Mouse (Mus musculus) liver, embryonic 16.5 days (tissue): ENCODE measurements at regions not wholly inside any gene's neighbourhood (a gene's known extent, or its start where the extent isn't known, plus 50 kb on each side); places are given as distances from the start of the nearest gene placed in this dataset.
A peak's percentile ranks its signal among the peaks of the same experiment; 100 is the strongest.
"Not testable (repeated sequence)": the region's sequence is repeated elsewhere in the genome, so short reads cannot be mapped to it uniquely, and the experiment has no call there.

Experiments used
- ATAC-seq: fragments of 200-750 bp; cut with Nextera tagmentation; 2 replicates; pipeline ENCODE4 v1.8.0; 2017; ENCODE audit warnings: low read depth, mild to moderate bottlenecking, moderate number of reproducible peaks, moderate library complexity
- H3K27ac ChIP-seq: fragments of 300-500 bp; sonication (generic); 2 replicates; pipeline ENCODE4 v1.5.1; 2014; ENCODE audit warnings: mild to moderate bottlenecking, low read length
- H3K27me3 ChIP-seq: fragments of 300-500 bp; sonication (generic); 2 replicates; pipeline ENCODE4 v1.6.1; 2014; ENCODE audit warnings: low read depth, low read length, mixed read lengths; ENCODE audit not compliant: control insufficient read depth, insufficient read depth
- H3K36me3 ChIP-seq: fragments of 300-500 bp; sonication (generic); 2 replicates; pipeline ENCODE4 v1.6.1; 2014; ENCODE audit warnings: mild to moderate bottlenecking; ENCODE audit not compliant: control insufficient read depth, insufficient read depth
- H3K4me1 ChIP-seq: fragments of 300-500 bp; sonication (generic); 2 replicates; pipeline ENCODE4 v1.6.1; 2014; ENCODE audit warnings: low read depth, low read length, mixed read lengths; ENCODE audit not compliant: control insufficient read depth
- H3K4me2 ChIP-seq: fragments of 300-500 bp; sonication (generic); 2 replicates; pipeline ENCODE4 v1.6.1; 2014; ENCODE audit warnings: low read depth, low read length, mixed read lengths
- H3K4me3 ChIP-seq: fragments of 300-500 bp; sonication (generic); 2 replicates; pipeline ENCODE4 v1.5.1; 2014; ENCODE audit warnings: low read depth, mild to moderate bottlenecking, low read length
- H3K9ac ChIP-seq: fragments of 300-500 bp; sonication (generic); 2 replicates; pipeline ENCODE4 v1.6.1; 2014; ENCODE audit warnings: low read depth, low read length
- H3K9me3 ChIP-seq: fragments of 300-500 bp; sonication (generic); replicated peaks from 2 replicates; pipeline ENCODE4 v1.6.1; 2016; ENCODE audit warnings: low read length; ENCODE audit not compliant: control insufficient read depth
- WGBS: fragments of 180-500 bp; shearing (Covaris S2); extraction: QIAGEN DNeasy Blood & Tissue Kit; methylation state at CpG from one replicate; pipeline ENCODE4 v1.1.7; 2014; ENCODE audit not compliant: insufficient replicate concordance; 5-methylcytosine and 5-hydroxymethylcytosine counted together

DNA sequence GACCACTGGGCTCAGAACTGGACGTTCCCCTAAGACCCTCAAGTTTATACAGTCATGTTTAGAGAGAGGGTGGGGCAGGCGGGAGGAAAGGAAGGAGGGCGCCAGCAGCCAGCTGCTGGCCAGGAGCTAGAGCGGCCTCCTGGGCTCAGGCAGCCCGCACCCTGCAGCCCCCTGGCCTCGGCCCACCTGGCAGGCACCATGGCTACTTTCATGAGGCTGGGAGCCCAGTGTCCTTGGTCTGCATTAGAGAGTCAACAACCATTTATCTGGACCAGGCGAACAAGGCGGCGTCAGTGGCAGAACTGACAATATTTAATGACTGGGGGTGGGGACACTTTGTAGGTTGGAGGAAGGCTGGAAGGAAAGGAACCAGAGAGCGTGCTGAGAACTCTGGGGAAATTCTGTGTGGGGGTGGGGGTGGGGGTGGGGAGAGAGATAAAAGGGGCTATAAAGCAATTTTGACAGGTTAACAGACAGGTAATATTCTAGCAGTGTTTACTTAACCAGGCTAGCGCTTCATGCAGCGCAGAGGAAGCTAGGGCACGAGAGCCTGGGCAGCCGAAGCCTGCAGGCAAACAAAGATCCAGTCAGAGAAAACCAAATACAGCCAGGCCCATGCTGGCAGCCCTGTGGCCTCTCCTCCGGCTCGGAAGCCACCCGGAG lies 365.6 kb downstream of the Sox9 start:
- Histone ChIP-seq H3K9me3 (no peaks in the 10 kb centered on the region), H3K4me3 (no peak overlapping the region), H3K4me1 (no peaks in the 10 kb centered on the region), H3K9ac (no peak overlapping the region), H3K4me2 (no peak overlapping the region), H3K27ac (no peak overlapping the region), H3K36me3 (no peaks in the 10 kb centered on the region), H3K27me3 (no peaks in the 10 kb centered on the region)
- WGBS = 62% methylated on average over 17 of the region's 17 CpGs
- no peak for ATAC-seq

GRCm38 (mm10) chr11:113148198-113148537 lies 366.1 kb downstream of the Sox9 start:
- no peaks in the 10 kb centered on the region for H3K4me1 ChIP-seq
- H3K9me3 ChIP-seq = no peaks in the 10 kb centered on the region
- no peak for ATAC-seq
- no peak overlapping the region for H3K9ac ChIP-seq
- no peak overlapping the region for H3K4me3 ChIP-seq
- no peaks in the 10 kb centered on the region for H3K27me3 ChIP-seq
- H3K36me3 ChIP-seq = no peaks in the 10 kb centered on the region
- H3K27ac ChIP-seq = no peak overlapping the region
- H3K4me2 ChIP-seq = no peak overlapping the region
- whole genome bisulfite sequencing = 67% methylated on average over 9 of the region's 9 CpGs

DNA sequence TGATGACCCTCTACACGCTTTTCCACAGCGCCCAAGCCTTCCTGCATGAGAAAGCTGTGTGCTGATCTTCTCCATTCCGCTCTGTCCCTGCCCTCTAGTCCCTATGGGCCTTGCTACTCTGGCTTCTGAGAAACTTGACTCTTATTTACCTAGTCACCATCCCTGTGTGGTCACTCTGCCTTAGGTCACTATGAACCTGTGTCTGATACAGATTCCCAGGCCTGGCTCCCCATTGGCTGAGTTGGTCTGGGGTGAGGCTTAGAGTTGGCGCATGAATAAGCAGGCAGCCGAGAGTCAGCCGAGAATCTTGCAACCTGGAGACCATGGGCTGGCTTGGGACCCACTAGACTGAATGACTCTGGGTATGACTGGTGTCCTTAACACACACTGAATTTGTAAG lies 373.5 kb downstream of the Sox9 start:
- Histone ChIP-seq H3K27ac (no peak overlapping the region), H3K9me3 (no peaks in the 10 kb centered on the region), H3K27me3 (no peaks in the 10 kb centered on the region), H3K4me1 (no peaks in the 10 kb centered on the region), H3K4me2 (no peak overlapping the region), H3K4me3 (no peak overlapping the region), H3K9ac (no peak overlapping the region), H3K36me3 (no peaks in the 10 kb centered on the region)
- no peak for ATAC-seq
- 81% methylated on average over 6 of the region's 6 CpGs for WGBS

DNA sequence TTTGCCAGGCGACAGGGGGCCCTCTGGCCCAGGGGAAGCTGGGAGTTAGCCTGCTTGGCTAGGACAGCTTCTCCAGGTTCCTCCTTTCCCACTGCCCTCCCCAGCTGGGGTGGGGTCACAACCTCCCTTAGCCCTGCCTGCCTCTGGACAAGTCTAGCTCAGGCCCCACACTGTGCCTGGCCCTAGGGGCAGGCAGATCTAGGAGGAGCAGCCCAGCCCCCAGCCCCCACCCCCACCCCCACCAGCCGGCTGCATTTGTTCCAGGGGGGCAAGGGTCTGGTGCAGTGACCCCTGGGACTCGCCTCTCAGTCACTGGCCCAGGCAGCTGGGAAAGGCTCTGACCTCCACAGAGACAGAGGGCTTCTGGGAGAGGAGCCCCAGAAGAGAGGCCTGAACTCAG lies 381.9 kb downstream of the Sox9 start:
- WGBS = 32% methylated on average over 3 of the region's 3 CpGs
- no peak overlapping the region for H3K9ac ChIP-seq
- no peaks in the 10 kb centered on the region for H3K36me3 ChIP-seq
- H3K4me1 ChIP-seq = no peaks in the 10 kb centered on the region; the same call in none of the 2 replicates
- no peak overlapping the region for H3K4me3 ChIP-seq
- H3K27me3 ChIP-seq = no peaks in the 10 kb centered on the region; the same call in 1 of the 2 replicates
- H3K9me3 ChIP-seq = no peaks in the 10 kb centered on the region
- ATAC-seq = no peak
- H3K4me2 ChIP-seq = no peak overlapping the region
- no peak overlapping the region for H3K27ac ChIP-seq

GRCm38 (mm10) chr11:113164510-113164909 lies 382.5 kb downstream of the Sox9 start:
- H3K9ac ChIP-seq = no peak overlapping the region
- H3K4me3 ChIP-seq = no peak overlapping the region
- 31% methylated on average over 10 of the region's 10 CpGs for WGBS
- no peaks in the 10 kb centered on the region; the same call in 1 of the 2 replicates for H3K27me3 ChIP-seq
- H3K4me2 ChIP-seq = no peak overlapping the region
- H3K9me3 ChIP-seq = no peaks in the 10 kb centered on the region
- no peak overlapping the region for H3K27ac ChIP-seq
- no peak for ATAC-seq
- no peaks in the 10 kb centered on the region; the same call in none of the 2 replicates for H3K4me1 ChIP-seq
- H3K36me3 ChIP-seq = no peaks in the 10 kb centered on the region

- no peak overlapping the region for H3K9ac ChIP-seq
- H3K4me2 ChIP-seq = peak overlapping the region; percentile 49
- H3K4me1 ChIP-seq = no peaks in the 10 kb centered on the region; the same call in none of the 2 replicates
- H3K4me3 ChIP-seq = peak overlapping the region; percentile 18; the same call in 1 of the 2 replicates
- H3K27me3 ChIP-seq = no peaks in the 10 kb centered on the region; the same call in 1 of the 2 replicates
- H3K36me3 ChIP-seq = no peaks in the 10 kb centered on the region
- no peak overlapping the region for H3K27ac ChIP-seq
- no peaks in the 10 kb centered on the region for H3K9me3 ChIP-seq
- peak; percentile 52 for ATAC-seq
- 14% methylated on average over 23 of the region's 23 CpGs for WGBS
Measured at GRCm38 (mm10) chr11:113165069-113165795, 383.2 kb downstream of the Sox9 start.

DNA sequence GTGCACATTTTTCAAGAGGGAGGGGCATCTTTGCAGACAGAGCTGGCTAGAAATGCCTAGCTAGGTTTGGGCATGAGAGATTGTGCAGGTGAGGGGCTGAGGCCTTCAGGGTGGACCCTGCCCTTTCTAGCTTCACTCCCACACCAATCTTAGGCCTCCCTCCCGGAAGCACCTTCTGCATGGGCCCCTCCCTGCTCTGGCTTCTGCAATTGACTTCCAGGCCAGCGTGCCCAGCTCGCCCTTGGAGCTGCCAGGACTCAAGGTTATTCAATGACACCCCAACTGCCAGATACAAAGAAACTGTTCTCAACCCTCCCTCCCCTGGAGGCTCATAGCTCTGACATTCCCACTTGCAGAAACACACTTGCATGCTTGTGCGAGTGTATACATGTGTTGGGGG lies 384.5 kb downstream of the Sox9 start:
- ATAC-seq = no peak
- no peak overlapping the region for H3K4me3 ChIP-seq
- H3K27me3 ChIP-seq = no peaks in the 10 kb centered on the region; the same call in 1 of the 2 replicates
- no peak overlapping the region for H3K4me2 ChIP-seq
- no peak overlapping the region for H3K27ac ChIP-seq
- no peak overlapping the region for H3K9ac ChIP-seq
- H3K36me3 ChIP-seq = no peaks in the 10 kb centered on the region
- H3K4me1 ChIP-seq = no peaks in the 10 kb centered on the region; the same call in none of the 2 replicates
- WGBS = 53% methylated on average over 4 of the region's 4 CpGs
- no peaks in the 10 kb centered on the region for H3K9me3 ChIP-seq

DNA sequence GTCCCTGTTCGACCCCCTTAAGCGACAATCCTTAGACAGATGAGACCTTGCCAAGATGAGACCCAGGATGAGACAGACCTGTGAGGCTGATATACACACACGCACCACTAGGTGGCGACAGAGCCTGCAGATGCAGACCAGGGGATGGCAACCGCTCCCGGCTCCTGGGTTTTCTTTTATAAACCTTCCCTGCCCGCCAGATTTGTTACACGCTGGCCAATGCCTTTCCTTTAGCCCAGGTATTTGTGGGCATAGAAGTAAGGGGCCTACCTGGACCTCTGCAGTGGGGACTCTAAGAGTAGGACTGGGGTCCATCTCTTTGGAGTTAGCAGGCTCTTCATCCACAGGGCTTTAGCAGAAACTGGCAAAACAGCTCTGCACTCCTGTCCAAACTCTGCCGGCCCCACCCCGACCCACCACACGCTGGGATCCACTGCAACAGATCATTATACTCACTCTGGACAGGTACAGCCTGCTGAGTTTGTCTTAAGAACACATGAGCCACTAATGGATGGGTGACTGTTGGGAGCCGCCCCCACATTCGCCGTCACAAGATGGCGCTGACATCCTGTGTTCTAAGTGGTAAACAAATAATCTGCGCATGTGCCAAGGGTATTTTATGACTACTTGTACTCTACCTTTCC lies 390.6 kb downstream of the Sox9 start:
- H3K27me3 ChIP-seq = no peaks in the 10 kb centered on the region

DNA sequence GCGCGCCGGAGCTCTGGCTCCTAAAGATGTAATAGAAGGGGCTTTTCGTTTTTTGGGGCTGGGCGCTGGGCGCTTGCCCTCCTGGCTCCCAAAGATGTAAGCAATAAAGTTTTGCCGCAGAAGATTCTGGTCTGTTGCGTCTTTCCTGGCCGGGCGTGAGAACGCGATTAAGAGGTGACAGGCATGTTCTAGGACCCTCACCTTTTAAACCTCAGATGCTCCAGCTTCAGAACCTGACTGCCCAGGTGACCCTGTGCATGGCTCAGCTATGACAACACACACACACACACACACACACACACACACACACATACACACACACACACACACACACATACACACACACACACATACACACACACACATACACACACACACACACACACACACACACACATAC lies 391.3 kb downstream of the Sox9 start:
- peaks cover 11% of the 10 kb centered on the region for H3K4me1 ChIP-seq
- not testable (repeated sequence) for H3K36me3 ChIP-seq, H3K9ac ChIP-seq, H3K27me3 ChIP-seq, ATAC-seq, H3K9me3 ChIP-seq
- 32% methylated on average over 12 of the region's 12 CpGs for WGBS
- H3K4me3 ChIP-seq = peak overlapping the region; percentile 46
- H3K4me2 ChIP-seq = peak overlapping the region; percentile 49
- peak overlapping the region; percentile 59 for H3K27ac ChIP-seq

More for the DNA sequence above, 390.6 kb downstream of the Sox9 start:
- 19% methylated on average over 15 of the region's 16 CpGs for WGBS
- no peaks in the 10 kb centered on the region for H3K9me3 ChIP-seq
- H3K27ac ChIP-seq = peak overlapping the region; percentile 85
- peak overlapping the region; percentile 78 for H3K9ac ChIP-seq
- H3K4me2 ChIP-seq = peak overlapping the region; percentile 61
- no peaks in the 10 kb centered on the region for H3K36me3 ChIP-seq
- peak overlapping the region; percentile 72 for H3K4me3 ChIP-seq
- peaks cover 11% of the 10 kb centered on the region for H3K4me1 ChIP-seq
- peak; percentile 75 for ATAC-seq
